Mouse (Mus musculus) embryonic fibroblast, embryonic 13.5 days (primary cell): ENCODE data around the gene Nrp1.

Experiments used
- CTCF ChIP-seq: IDR thresholded peaks from 2 replicates; pipeline ENCODE4 v1.5.1; 2011; ENCODE audit warnings: mild to moderate bottlenecking, control low read depth, low read length, moderate library complexity, borderline replicate concordance; ENCODE audit not compliant: insufficient read depth
- POLR2A ChIP-seq: IDR thresholded peaks from 2 replicates; pipeline ENCODE4 v1.6.1; 2011; ENCODE audit warnings: low read depth, mild to moderate bottlenecking, control low read depth, low read length, moderate library complexity

GRCm38 (mm10) chr8:128361343-128361870 is 3.0 kb downstream of the Nrp1 start:
- TF ChIP-seq POLR2A = 0 out of 2 replicates have a peak, but pooled peaks have one; percentile 21
- TF ChIP-seq CTCF = no peak
